Mouse (Mus musculus) lung, postnatal 25 days (tissue): ENCODE measurements at regions not wholly inside any gene's neighbourhood (a gene's known extent, or its start where the extent isn't known, plus 50 kb on each side); places are given as distances from the start of the nearest gene placed in this dataset.
A peak's percentile ranks its signal among the peaks of the same experiment; 100 is the strongest.

ENCODE experiments used
- DNase-seq: peaks from one replicate; pipeline ENCODE4 v3.0.0; 2022; ENCODE audit warnings: low spot score

GRCm38 (mm10) chr11:92858170-92858569 is 239.7 kb upstream of the Car10 start:
- DNase-seq, result no peak

DNA sequence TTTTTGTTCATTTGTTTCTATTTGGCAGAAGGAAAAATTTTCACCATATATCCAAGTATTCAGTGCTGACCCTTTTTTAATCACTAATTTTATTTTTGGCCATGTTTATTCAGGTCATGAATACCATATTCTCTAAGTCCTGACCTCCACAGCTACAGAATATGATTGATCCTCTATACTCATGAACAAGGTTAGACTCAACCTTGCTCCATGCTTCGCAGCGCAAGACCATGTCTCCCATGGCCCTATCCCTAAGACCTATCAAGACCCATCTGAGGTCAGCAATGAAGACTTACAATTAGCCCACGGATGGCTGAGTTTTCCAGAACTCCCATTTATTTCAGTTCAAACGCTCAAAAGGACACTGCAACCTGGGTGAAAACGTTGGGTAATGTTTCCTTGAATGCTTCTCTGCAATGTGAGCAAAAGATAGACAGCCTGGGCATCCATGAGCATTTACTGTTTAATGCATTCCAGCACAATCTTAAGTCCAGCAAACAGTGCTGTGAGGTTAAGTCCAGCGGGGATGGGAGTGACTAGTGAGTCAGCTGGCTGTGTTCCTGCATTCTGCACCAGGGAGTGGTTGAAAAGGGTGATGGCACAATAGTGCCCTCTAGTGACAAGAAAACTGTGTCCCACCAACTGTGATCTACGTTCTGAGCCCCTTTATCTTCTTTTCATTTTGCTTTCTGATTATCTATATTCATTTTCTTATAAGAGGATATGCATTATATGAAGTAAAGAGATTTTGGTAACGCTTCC is 208.0 kb upstream of the Car10 start:
- DNase-seq, result peak; percentile 21

- no peak for DNase-seq
Observed at GRCm38 (mm10) chr11:92899296-92899695, 198.5 kb upstream of the Car10 start.
